Mouse (Mus musculus): Measurements from ENCODE around the gene Ly86.
A peak's percentile ranks its signal among the peaks of the same experiment; 100 is the strongest.

Gene Ly86

DNA sequence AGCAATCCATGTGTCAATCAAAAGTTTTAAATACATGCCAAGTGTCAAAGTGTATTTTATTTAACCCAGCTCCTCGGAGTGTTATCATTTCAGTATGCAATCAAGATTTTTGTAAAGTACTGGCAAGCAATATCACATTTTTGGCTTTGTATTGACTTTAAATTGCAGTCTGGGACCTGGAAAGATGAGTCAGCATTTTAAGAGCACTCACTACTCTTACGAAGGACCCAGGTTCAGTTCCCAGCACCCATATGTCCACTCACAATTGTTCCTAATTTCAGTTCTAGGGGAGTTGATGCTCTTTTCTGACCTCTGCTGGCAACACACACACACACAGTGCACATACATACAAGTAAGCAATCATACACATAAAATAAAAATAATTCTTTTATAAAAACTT, 86.7 kb downstream of the Ly86 start:
- DNase-seq (ENCODE audit: low read depth, low spot score) = no peak

GRCm38 (mm10) chr13:37432653-37433052, 87.6 kb downstream of the Ly86 start:
- DNase-seq (ENCODE audit: low read depth, low spot score) = no peak

DNA sequence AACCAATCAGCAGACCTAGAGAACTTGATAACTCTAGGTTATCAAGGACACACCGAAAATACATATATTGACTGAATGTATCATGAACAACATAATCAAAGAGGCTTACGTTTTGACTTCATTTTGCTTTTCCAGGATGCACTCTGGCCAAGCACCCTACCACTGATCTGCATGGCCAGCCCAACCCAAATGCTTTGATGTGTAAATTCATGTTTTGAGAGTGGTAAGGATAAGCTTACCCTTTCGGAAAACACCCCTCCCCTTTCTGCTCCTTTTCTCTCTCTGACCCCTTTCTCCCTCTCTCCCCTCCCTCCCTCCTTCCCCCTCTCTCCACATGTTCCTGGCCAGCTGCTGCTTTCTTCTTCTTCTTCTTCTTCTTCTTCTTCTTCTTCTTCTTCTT, 88.1 kb downstream of the Ly86 start:
- DNase-seq (ENCODE audit: low read depth, low spot score) = no peak

DNA sequence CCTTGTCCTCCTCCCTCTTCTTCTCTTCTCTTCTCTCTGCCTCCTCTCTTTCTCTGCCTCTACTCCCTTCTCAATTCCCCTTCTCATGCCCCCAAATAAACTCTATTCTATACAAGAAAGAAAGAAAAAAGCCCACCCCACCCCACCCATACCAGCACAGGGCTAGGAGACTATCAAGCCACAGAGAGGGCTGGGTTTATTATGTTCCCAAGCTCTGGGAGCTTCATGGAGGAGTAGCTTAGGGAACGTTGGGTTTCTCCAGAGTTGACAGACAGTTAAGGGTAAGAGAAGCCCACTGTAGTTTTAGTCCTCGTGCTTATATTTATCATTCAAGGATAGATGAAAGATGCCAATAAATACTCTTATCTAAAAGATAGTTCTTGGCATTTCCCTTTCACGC, 88.7 kb downstream of the Ly86 start:
- no peak for DNase-seq (ENCODE audit: low read depth, low spot score)

- DNase-seq (ENCODE audit: low read depth, low spot score) = peak; percentile 78
These were observed 89.2 kb downstream of the Ly86 start for GRCm38 (mm10) chr13:37434137-37434772.

- DNase-seq (ENCODE audit: low read depth, low spot score) = no peak
These were observed 89.8 kb downstream of the Ly86 start for GRCm38 (mm10) chr13:37434841-37435240.

DNA sequence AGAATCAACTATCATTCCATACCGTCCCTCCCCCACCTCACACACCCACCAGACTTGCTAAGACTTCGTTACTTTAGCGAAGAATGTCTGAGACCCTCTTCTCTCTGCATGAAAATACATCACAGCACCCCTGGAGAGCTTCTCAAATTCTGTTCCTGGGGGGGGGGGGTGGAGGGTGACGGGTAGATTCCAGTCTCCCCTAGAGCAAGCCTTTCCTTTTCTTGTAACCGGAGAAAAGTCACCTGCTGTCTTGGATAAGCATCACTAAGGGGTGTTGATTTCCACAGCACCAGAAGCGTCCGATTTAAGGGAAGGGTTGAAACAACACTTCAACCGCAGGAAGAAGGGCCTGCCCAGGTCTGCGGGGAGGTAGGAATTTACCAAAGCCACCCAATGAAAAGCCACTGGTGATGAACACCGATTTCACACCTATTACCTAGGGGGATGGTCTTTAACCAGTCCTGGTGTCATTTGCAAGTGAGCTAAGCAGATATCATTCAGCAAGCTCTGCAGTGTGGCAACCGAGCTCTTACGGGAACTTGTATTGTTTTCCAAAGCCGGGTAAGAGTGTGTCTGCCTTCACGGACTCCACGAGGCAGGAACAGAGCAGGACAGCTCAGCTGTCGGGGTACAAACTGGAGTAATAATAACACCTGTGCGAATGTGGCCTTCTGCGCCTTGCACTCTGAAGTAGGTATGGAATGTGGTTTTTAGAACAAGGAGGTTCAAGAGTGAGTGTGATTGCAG, 91.4 kb downstream of the Ly86 start:
- DNase-seq (ENCODE audit: low read depth, low spot score) = peak; percentile 99

DNA sequence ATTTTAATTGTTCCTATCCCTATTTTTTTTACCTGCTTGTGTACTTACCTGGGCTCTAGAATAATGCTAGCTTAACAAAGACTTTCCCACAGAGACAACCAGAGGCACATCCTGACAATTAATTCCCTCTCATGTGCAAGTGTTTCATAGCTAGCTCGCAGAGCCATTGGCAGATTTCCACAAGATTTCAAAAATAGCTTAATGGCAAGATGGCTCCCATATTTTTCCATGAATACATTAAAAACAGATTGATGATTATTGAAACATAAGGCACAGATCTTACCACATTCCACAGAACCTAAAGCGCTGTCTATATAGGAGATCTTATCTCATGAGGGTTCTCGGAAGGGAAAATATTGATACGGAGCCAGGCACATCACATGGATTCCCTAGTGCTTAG, 93.8 kb downstream of the Ly86 start:
- no peak for DNase-seq (ENCODE audit: low read depth, low spot score)

- DNase-seq (ENCODE audit: low read depth, low spot score) = peak; percentile 36
These were observed 94.5 kb downstream of the Ly86 start for GRCm38 (mm10) chr13:37439477-37439876.

DNA sequence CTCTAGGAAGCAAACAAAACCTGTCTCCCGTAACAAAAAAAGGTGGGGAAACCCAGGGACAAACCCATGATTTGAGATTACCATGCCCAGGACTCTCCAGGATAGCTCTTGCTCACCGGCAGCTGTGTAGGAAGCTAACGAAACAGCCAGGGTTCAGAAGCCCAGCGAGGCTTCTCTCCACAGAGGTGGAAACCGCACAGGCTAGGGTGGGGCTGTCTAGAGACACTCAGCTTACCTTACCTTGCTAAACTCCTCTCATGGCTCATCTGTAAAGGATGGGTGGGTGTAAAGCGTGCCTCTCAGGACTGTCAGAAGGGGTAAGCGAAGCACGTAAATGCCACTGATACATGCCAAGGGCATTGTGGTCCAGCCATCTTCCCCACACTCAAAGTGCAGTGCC, 94.9 kb downstream of the Ly86 start:
- DNase-seq (ENCODE audit: low read depth, low spot score) = no peak

DNA sequence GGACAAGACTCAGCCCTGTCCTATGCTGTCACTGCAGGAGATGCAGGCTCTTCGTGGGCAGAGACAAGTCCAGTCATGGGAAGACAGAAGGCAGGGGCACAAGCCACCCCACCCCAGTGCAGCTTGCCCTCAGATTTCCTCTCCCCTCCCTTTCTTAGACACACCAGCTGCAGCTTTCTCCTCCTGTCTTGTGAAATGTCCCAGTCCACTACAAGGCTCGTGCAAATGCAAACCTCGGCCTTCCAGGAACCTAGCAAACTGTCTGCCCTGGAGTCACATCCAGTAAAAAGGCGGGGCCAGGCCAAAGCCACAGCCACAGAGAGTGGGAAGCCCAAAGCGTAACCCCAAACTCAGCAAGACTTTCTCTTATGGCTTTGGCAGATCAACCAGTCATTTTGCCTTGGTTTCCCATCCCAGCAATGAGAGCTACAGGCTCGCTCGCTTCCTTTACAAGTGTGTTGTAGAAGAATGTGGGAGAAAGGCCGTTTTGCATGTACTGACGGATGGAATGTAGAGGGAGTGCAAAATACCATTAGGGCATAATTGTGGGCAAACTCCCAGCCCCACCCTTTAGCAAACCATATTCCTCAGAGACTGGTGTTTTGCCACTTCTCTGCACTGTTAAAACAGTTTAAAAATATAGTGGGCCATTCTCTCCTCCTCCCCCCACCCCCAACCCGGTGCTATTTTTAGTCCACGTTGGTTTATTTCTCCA, 95.7 kb downstream of the Ly86 start:
- DNase-seq (ENCODE audit: low read depth, low spot score) = no peak

- DNase-seq (ENCODE audit: low read depth, low spot score) = no peak
These were observed 97.0 kb downstream of the Ly86 start for GRCm38 (mm10) chr13:37442058-37442457.

- DNase-seq (ENCODE audit: low read depth, low spot score) = no peak
These were observed 97.5 kb downstream of the Ly86 start for GRCm38 (mm10) chr13:37442531-37442930.

DNA sequence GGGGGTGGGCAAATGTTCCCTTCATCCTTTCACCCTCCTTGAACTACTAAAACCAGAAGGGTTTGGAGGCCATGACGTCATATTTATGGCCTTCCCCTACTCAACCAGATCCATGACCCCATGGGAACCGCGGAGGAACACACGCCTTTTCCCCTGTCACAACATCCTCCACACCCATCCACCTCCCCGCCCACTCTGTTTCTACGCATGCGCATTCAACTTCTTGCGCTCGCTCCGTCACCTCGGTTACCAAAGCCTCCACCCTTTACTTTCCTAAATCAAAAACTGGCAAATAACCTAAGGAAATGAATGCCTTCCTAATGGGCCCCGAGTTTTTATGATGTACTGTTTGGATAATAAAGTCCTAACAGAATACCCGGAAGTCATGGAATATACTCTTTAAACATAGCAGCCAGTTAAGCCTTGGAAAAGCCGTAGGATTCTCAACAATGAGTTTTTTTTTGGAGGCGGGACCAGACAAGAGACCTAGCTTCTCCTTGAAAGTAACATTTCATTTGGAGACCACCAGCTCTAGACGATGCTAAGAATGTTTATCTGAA, 101.8 kb downstream of the Ly86 start:
- DNase-seq (ENCODE audit: low read depth, low spot score) = peak; percentile 90

DNA sequence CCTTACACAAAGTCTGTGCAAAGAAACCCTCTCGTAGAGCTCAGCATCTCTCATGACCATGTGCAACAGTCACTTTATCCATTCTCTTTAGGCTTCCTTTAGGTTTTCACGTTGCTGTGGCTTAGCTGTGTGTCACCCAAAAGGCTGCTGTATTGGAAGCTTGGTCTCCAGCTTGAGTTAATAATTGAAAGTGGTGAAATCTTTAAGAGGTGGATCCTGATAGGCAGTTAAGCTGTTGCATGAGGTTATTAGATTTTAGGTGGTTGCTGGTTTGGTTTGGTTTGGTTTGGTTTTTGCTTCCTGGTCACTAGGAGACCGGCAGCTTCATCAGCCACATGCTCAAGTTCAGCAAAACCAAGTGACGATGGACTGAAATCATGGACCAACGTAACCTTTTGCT, 106.0 kb downstream of the Ly86 start:
- DNase-seq (ENCODE audit: low read depth, low spot score) = no peak

DNA sequence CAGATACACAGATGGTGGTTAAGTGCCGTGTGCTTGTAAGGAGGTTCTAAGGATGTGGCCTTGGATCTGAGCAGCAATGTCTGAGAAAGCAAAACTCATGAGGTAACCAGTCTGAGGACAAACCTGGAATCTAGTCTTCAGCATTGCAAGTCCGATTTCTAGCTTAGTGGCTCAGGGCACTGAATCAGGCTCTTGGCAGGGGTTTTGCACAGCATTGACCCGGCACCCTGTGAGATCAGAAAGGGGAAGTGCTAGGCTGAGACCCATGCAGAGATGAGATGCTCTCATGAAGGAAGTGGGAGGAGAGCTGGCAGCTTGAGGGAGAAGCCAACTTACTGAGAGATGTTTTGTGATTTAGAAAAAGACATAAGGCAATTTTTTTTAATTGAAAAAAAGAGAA, 106.5 kb downstream of the Ly86 start:
- DNase-seq (ENCODE audit: low read depth, low spot score) = no peak

DNA sequence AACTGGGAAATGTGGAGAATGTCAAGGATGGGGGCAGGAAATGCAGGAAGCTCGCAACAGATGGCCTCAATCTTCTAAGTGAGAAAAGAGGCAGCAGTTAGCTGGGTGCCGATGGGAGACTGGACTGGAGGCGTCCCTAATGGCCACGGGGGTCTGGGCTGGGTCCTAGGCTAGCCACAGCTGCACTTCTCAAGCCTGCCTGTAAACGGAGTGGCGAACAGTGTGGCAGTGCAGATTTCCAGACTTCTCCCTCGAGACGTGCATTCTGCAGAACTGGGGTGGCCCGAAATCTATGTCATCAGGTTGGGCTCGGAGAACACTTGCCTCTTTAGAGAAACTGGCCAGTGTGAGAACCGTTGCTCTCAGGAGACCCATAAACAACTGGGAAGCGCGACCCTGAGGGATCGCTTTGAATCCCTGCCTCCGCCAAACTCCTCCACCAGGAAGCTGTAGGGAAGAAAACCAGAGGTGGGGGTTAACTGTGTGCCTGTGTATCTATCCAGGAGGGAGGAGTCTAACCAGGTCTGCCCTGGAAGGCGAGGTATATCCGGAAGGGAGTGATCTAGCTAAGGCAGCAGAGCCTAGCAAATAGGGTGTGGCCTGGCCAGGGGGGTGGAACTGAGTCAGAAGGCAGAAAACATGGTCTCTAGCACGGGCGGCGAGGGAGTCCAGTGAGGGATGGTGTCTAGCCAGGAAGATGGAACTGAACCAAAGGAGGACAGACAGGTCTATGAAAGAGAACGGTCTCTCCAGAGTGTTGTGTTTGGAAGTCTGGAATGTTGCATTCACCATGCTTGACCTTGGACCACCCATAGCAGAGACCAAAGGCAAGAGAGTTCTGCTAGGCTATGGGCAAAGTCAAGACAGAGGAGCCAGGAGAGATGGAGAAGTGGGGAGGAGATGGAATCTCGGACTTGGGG, 107.3 kb downstream of the Ly86 start:
- peak; percentile 97 for DNase-seq (ENCODE audit: low read depth, low spot score)

DNA sequence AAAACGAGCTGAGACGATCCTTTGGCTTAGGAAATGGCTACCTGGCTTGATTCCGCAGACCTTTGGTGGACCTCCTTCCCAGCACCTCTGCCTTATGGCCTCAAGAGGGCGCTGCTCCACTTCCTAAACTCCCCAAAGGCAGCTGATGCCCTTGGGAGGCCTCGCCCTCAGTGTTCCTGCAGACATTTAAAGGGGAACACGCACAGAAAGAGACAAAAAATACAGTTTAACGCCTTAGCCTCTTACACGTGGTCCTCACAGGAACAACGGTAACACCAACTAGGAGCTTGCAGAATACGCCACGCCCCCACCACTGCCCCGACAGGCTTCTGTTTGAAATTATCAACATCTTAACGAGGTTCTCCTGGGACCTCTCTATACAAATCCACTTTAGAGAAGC, 108.2 kb downstream of the Ly86 start:
- peak; percentile 95 for DNase-seq (ENCODE audit: low read depth, low spot score)

GRCm38 (mm10) chr13:37454356-37454755, 109.3 kb downstream of the Ly86 start:
- peak; percentile 33 for DNase-seq (ENCODE audit: low read depth, low spot score)

- no peak for DNase-seq (ENCODE audit: low read depth, low spot score)
These were observed 110.6 kb downstream of the Ly86 start for GRCm38 (mm10) chr13:37455561-37455960.

All from R1 (cell line).